Mouse (Mus musculus) T-cell, adult 66 days (primary cell): Measurements from ENCODE around the gene Spast. TPM values are rescaled to one million over a fixed set of nuclear protein-coding genes. Genes with fewer than 3 reads are reported as not detected.

Experiments
- total RNA-seq, 2 experiments: library from RNA; stranded (reverse); gene quantifications; 3 replicates in 1 of 2; 4 replicates in 1 of 2; pipeline ENCODE4 v1.2.4; 2023

The Spast gene
- total RNA-seq = 10 to 100 TPM; 27.5 to 33.5 TPM

DNA sequence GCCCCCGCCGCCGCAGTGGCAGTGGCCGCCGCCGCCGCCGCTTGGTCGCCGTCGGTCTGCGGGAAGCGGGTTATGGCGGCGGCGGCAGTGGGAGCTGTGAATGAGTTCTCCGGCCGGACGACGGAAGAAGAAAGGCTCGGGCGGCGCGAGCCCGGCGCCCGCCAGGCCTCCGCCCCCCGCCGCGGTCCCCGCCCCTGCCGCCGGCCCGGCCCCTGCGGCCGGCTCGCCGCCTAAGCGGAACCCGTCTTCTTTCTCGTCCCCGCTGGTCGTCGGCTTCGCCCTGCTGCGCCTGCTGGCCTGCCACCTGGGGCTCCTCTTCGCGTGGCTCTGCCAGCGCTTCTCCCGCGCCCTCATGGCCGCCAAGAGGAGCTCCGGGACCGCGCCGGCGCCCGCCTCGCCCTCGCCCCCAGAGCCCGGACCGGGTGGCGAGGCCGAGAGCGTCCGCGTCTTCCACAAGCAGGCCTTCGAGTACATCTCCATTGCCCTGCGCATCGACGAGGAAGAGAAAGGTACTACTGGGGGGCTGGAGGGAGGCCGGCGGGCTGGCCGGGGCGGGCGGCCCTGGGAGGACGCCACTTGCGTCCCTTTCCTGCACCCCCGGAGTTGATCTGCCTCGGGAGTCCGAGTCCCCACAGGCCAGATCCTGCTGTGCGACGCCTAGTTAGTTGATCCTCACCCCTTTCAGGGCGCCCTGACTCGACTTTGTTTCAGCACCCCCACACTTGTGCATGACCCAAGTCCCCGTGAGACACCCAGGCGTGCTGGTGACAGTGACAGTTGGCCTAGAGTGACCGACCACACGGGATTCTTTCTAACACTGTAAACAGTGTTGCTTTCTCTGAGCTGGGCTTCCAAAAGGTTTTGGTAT lies at the start of gene Spast:
Gene Spast, plus strand, starts transcription at position 51 of the 868 bp plus-strand sequence.

DNA sequence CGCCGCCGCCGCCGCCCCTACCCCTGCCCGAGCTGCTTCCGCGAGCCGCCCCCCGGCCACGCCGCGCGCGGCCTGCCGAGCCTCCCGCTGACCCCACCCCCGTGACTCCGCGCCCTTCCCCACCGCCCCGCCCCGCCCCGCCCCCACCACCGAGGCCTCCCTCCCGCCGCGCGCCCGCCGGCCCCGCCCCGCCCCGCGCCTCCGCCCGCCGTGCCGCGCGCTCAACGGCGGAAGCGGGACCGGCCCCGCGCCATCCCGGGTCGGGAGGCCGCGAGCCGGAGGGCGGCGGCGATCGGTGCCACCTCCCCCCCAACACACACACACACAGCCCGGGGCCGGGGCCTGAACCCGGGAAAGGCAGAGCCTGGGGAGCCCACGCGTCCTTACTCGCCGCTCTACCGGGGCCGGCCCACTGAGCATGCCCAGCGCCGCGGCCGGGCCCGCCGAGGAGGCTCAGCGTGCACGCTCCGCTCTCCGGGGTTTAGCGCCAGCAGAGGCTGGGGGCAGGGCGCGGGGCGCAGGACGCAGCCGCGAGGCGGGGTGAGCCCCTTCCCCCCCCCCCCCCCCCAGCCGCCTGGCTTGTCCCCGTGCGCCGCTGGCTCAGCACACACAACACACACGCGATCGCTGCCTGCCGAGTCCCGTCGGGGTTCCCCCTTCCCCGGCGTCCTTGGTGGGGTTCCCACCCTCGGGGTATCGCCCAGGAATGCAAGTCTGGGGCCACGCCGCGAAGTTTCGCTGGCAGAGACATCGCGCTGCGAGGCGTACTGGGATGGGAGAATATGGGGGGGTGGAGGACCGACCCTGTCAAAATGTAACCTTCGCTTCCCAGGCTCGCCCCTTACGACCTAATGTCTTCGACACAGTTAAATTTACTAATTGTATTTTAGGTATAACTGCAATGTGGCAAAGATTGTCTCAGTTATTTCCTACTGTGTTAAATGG lies 43.5 kb upstream of the Spast start, which contains the start of gene Memo1:
Gene Memo1, minus strand, starts transcription at position 496 of the 945 bp plus-strand sequence.

GRCm38 (mm10) chr17:74323844-74324243 lies 14.9 kb upstream of the Spast start, which contains the start of gene Dpy30:
TSS of gene Dpy30 (minus strand) at chr17:74323944.

GRCm38 (mm10) chr17:74395383-74396065 lies 56.7 kb downstream of the Spast start, which contains the start of gene Slc30a6:
TSS of gene Slc30a6 (plus strand) at chr17:74395608.

Other genes with a start within 250 kb of the Spast start
- 10 to 100 TPM; 49.3 to 53.3 TPM for gene Memo1, start 43.5 kb upstream of the Spast start, total RNA-seq
- 10 to 100 TPM; 54.2 to 64.1 TPM for gene Dpy30, start 15.0 kb upstream of the Spast start, total RNA-seq
- 10 to 100 TPM; 17.8 to 21.2 TPM for gene Slc30a6, start 56.6 kb downstream of the Spast start, total RNA-seq
- 1 to 10 TPM in 1 of 2 experiments, under 1 TPM in 1; 0.73 to 1.2 TPM for gene Nlrc4, start 120.2 kb downstream of the Spast start, total RNA-seq
- gene Yipf4, start 150.5 kb downstream of the Spast start, total RNA-seq = 10 to 100 TPM; 59.9 to 71.3 TPM
- 100 to 1,000 TPM; 289 to 308 TPM for gene Birc6, start 189.3 kb downstream of the Spast start, total RNA-seq